Mouse (Mus musculus): ENCODE measurements around the gene Pgp. TPM values are rescaled to one million over a fixed set of nuclear protein-coding genes. Genes with fewer than 3 reads are reported as not detected.

The Pgp gene
- polyA plus RNA-seq, 1 experiment from 2014 or later: 60.5 TPM

DNA sequence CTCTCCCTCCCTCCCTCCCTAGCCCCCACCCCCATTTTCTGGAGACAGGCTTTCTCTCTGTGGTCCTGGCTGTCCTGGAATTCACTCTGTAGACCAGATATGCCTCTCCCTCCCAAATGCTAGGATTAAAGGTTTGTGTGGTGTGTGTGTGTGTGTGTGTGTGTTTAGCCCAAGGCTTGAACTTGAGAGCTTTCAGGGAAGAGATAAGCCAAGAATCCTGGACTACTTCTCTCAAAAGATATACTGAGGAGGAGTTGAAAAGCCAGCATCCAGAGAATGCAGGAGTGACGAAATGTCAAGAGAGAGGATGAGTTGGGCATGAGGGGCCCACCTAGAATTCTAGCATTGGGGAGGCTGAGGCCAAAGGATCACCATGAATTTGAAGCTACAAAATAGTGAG, 7.3 kb upstream of the Pgp start:
- WGBS: 50% methylated on average over 1 of the region's 1 CpGs
- no peak overlapping the region for H3K4me3 ChIP-seq
- H3K9ac ChIP-seq: no peak overlapping the region
- no peaks in the 10 kb centered on the region for H3K36me3 ChIP-seq
- H3K27ac ChIP-seq: peak overlapping the region; percentile 18; the same call in 1 of the 2 replicates
- no peaks in the 10 kb centered on the region for H3K27me3 ChIP-seq
- no peak overlapping the region for H3K4me2 ChIP-seq
- ATAC-seq (replicated peaks; ENCODE audit: insufficient number of reproducible peaks, insufficient read depth, low FRiP score, low read depth): peak; percentile 35; the same call in 1 of the 2 replicates
- no peaks in the 10 kb centered on the region for H3K9me3 ChIP-seq (replicated peaks)
- H3K4me1 ChIP-seq (replicated peaks): peaks cover 12% of the 10 kb centered on the region

DNA sequence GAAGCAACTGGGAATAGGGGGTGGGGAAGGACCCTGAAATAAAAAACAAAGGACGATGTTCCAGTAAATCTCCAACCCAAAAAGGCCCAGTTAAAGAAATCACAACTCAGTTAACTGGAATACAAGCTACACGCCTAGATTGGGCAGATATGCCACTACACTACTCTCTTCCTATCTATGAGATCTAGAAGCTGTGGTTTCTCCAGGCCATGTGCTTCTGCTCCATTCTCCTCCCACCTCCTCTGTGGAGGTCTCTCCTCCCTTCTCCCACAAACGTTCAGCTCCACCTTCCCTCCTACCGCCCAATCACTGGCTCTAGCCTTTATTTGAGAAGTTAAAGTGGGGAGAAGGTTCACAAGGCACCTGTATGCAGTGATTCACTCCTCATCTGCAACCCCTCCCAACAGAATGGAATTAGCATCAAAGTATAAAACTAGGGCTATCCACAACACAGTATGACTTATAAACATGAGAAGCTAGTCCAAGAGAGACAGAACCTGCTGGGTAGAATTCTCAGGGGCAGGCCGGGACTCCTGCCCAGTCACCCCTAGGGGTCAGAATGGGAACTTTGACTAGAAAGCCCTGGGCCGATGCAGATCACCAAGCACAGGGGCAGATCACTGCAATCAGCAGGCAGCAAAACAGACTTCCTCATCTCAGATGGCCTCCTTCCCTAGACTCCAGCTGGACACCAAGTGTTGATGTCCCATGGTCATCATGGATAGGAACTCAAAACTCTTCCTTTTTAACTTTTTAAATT, 6.6 kb upstream of the Pgp start:
- ATAC-seq (replicated peaks; ENCODE audit: insufficient number of reproducible peaks, insufficient read depth, low FRiP score, low read depth): no peak; the same call in 1 of the 2 replicates
- Histone ChIP-seq H3K9ac (no peak overlapping the region), H3K36me3 (no peaks in the 10 kb centered on the region), H3K27me3 (no peaks in the 10 kb centered on the region), H3K9me3 (replicated peaks) (no peaks in the 10 kb centered on the region), H3K27ac (peak overlapping the region; percentile 18; the same call in 1 of the 2 replicates), H3K4me2 (no peak overlapping the region), H3K4me1 (replicated peaks) (peaks cover 12% of the 10 kb centered on the region), H3K4me3 (no peak overlapping the region)
- WGBS: 42% methylated on average over 6 of the region's 6 CpGs

DNA sequence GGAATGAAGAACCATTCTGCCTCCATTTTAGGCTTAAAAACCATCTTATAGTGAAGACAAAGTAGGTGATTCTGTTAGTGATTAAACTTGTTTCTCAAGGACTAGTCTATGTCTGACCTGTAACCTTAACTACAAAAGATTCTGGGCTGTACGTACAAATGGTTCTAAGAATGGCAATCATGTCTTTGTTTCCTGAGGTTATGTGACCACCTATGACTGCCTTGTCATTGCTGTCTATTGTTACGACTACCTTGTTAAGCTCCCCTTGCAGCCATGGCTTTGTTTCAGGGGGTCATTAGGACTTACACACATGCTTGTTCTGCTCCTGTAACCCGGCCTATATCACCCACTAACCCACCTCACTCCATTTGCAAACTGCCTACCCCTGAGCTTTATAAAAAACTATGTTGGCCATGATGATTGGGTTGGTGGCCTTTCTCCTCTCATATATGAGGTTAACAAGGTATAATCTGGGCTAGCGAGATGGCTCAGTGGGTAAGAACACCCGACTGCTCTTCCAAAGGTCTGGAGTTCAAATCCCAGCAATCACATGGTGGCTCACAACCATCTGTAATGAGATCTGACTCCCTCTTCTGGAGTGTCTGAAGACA, 1.5 kb upstream of the Pgp start:
- WGBS: 94% methylated on average over 5 of the region's 5 CpGs
- H3K9me3 ChIP-seq (replicated peaks): no peaks in the 10 kb centered on the region
- H3K4me1 ChIP-seq (replicated peaks): peaks cover 26% of the 10 kb centered on the region
- no peaks in the 10 kb centered on the region for H3K36me3 ChIP-seq
- no peaks in the 10 kb centered on the region for H3K27me3 ChIP-seq
- H3K4me2 ChIP-seq: no peak overlapping the region
- no peak overlapping the region for H3K27ac ChIP-seq
- ATAC-seq (replicated peaks; ENCODE audit: insufficient number of reproducible peaks, insufficient read depth, low FRiP score, low read depth): no peak
- H3K4me3 ChIP-seq: no peak overlapping the region
- H3K9ac ChIP-seq: no peak overlapping the region

- 14% methylated on average over 7 of the region's 7 CpGs for WGBS
- H3K4me1 ChIP-seq (replicated peaks): peaks cover 31% of the 10 kb centered on the region
- H3K4me2 ChIP-seq: peak overlapping the region; percentile 93
- no peaks in the 10 kb centered on the region for H3K36me3 ChIP-seq
- peak overlapping the region; percentile 81 for H3K4me3 ChIP-seq
- ATAC-seq (replicated peaks; ENCODE audit: insufficient number of reproducible peaks, insufficient read depth, low FRiP score, low read depth): no peak
- no peaks in the 10 kb centered on the region for H3K27me3 ChIP-seq
- H3K9me3 ChIP-seq (replicated peaks): no peaks in the 10 kb centered on the region
- peak overlapping the region; percentile 92 for H3K9ac ChIP-seq
- peak overlapping the region; percentile 84 for H3K27ac ChIP-seq
Measured at GRCm38 (mm10) chr17:24469336-24469909, 769 bp upstream of the Pgp start.

GRCm38 (mm10) chr17:24470701-24471527, 722 bp downstream of the Pgp start:
- WGBS: under 1% methylated on average over 67 of the region's 68 CpGs
- Histone ChIP-seq H3K9me3 (replicated peaks) (no peaks in the 10 kb centered on the region), H3K36me3 (peaks cover 14% of the 10 kb centered on the region), H3K9ac (peak overlapping the region; percentile 92), H3K27ac (peak overlapping the region; percentile 84), H3K4me1 (replicated peaks) (peaks cover 31% of the 10 kb centered on the region), H3K27me3 (no peaks in the 10 kb centered on the region), H3K4me2 (peak overlapping the region; percentile 93), H3K4me3 (peak overlapping the region; percentile 81)
- peak; percentile 45 for ATAC-seq (replicated peaks; ENCODE audit: insufficient number of reproducible peaks, insufficient read depth, low FRiP score, low read depth)

DNA sequence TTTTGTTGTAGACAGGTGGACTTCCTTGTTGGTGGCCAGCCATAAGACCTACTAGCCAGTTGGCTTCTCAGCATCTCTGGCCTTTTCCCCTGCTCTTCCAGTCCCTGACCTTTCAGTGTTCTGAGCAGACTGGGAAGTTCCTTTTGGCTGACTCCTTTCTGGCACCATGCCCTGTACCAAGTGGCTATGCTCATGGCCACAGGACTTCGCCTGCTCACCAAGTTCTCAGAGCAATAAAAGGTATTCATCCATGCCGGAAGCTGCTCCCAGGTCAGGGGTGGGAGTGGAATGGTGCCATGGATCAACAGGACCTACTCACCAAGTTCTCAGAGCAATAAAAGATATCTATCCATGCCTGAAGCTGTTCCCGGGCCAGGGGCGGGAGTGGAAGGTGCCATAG, 2.3 kb downstream of the Pgp start:
- Histone ChIP-seq H3K4me2 (peak overlapping the region; percentile 93), H3K27me3 (no peaks in the 10 kb centered on the region), H3K27ac (peak overlapping the region; percentile 20; the same call in 1 of the 2 replicates), H3K4me3 (peak overlapping the region; percentile 81), H3K36me3 (peaks cover 29% of the 10 kb centered on the region), H3K4me1 (replicated peaks) (peaks cover 31% of the 10 kb centered on the region), H3K9ac (peak overlapping the region; percentile 92), H3K9me3 (replicated peaks) (no peaks in the 10 kb centered on the region)
- 65% methylated on average over 4 of the region's 4 CpGs for WGBS
- no peak for ATAC-seq (replicated peaks; ENCODE audit: insufficient number of reproducible peaks, insufficient read depth, low FRiP score, low read depth)

- Histone ChIP-seq H3K36me3 (peaks cover 29% of the 10 kb centered on the region), H3K4me1 (replicated peaks) (peaks cover 40% of the 10 kb centered on the region)
Measured at GRCm38 (mm10) chr17:24473612-24474275, 3.6 kb downstream of the Pgp start, which contains the start of gene Bricd5. Gene Bricd5 (plus strand): TSS chr17:24473884.

GRCm38 (mm10) chr17:24474557-24474956, 4.4 kb downstream of the Pgp start:
- H3K36me3 ChIP-seq: peaks cover 29% of the 10 kb centered on the region
- H3K9ac ChIP-seq: no peak overlapping the region
- 78% methylated on average over 5 of the region's 5 CpGs for WGBS

More at GRCm38 (mm10) chr17:24473612-24474275, 3.6 kb downstream of the Pgp start, which contains the start of gene Bricd5:
- Histone ChIP-seq H3K4me2 (peak within 1 kb of the TSS; percentile 93), H3K27me3 (no peaks in the 10 kb centered on the region), H3K27ac (0 out of 2 replicates have a peak within 1 kb of the TSS, but pooled peaks have one; percentile 20), H3K9ac (no peak within 1 kb of the TSS), H3K4me3 (0 out of 2 replicates have a peak within 1 kb of the TSS, but pooled peaks have one; percentile 81), H3K9me3 (replicated peaks) (no peaks in the 10 kb centered on the region)
- no peak for ATAC-seq (replicated peaks; ENCODE audit: insufficient number of reproducible peaks, insufficient read depth, low FRiP score, low read depth)
- WGBS: 71% methylated on average over 6 of the region's 6 CpGs

GRCm38 (mm10) chr17:24475586-24475985, 5.4 kb downstream of the Pgp start:
- Histone ChIP-seq H3K9ac (no peak overlapping the region), H3K36me3 (peaks cover 29% of the 10 kb centered on the region), H3K27me3 (no peaks in the 10 kb centered on the region), H3K4me1 (replicated peaks) (peaks cover 45% of the 10 kb centered on the region), H3K27ac (no peak overlapping the region), H3K4me2 (no peak overlapping the region), H3K4me3 (no peak overlapping the region), H3K9me3 (replicated peaks) (no peaks in the 10 kb centered on the region)
- WGBS: 86% methylated on average over 6 of the region's 6 CpGs
- ATAC-seq (replicated peaks; ENCODE audit: insufficient number of reproducible peaks, insufficient read depth, low FRiP score, low read depth): no peak

More at GRCm38 (mm10) chr17:24474557-24474956, 4.4 kb downstream of the Pgp start:
- Histone ChIP-seq H3K4me3 (no peak overlapping the region), H3K27me3 (no peaks in the 10 kb centered on the region), H3K9me3 (replicated peaks) (no peaks in the 10 kb centered on the region), H3K4me1 (replicated peaks) (peaks cover 40% of the 10 kb centered on the region), H3K27ac (no peak overlapping the region), H3K4me2 (no peak overlapping the region)
- ATAC-seq (replicated peaks; ENCODE audit: insufficient number of reproducible peaks, insufficient read depth, low FRiP score, low read depth): no peak

GRCm38 (mm10) chr17:24476022-24476776, 6.0 kb downstream of the Pgp start:
- Histone ChIP-seq H3K4me2 (no peak overlapping the region), H3K9me3 (replicated peaks) (no peaks in the 10 kb centered on the region), H3K27ac (no peak overlapping the region), H3K36me3 (peaks cover 29% of the 10 kb centered on the region), H3K4me3 (no peak overlapping the region), H3K9ac (no peak overlapping the region), H3K4me1 (replicated peaks) (peaks cover 42% of the 10 kb centered on the region), H3K27me3 (no peaks in the 10 kb centered on the region)
- no peak for ATAC-seq (replicated peaks; ENCODE audit: insufficient number of reproducible peaks, insufficient read depth, low FRiP score, low read depth)
- WGBS: 89% methylated on average over 10 of the region's 10 CpGs
